Mouse (Mus musculus) R1 (cell line): ENCODE results near the gene Jmjd1c.
A peak's percentile ranks its signal among the peaks of the same experiment; 100 is the strongest.

Experiments used
- DNase-seq: peaks from one replicate; pipeline ENCODE4 v3.0.0-alpha.2; 2018; ENCODE audit warnings: low read depth, low spot score

Gene Jmjd1c

DNA sequence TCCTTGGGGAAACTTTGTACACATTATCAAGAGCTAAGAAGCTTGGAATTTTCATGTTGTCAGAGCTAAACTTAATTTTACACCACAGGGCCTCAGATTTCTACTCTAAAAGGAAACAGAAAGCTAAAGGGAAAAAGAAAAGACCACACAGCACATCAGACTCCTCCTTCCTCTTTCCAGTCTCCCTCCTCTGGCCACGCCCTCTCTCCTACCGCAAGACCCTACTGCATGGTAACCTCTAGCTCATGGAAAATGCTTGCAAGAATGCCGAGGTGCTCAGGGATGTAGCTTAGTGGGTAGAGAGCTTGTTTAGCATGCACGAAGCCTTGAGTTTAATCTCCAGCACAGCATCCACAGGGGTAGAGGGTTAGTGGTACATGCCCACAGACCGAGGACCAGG lies 24.0 kb upstream of the Jmjd1c start:
- peak; percentile 70 for DNase-seq

- DNase-seq = no peak
Measured at GRCm38 (mm10) chr10:67072600-67072999, 23.3 kb upstream of the Jmjd1c start.

GRCm38 (mm10) chr10:67073577-67073976 lies 22.3 kb upstream of the Jmjd1c start:
- no peak for DNase-seq

GRCm38 (mm10) chr10:67075931-67076878 lies 19.7 kb upstream of the Jmjd1c start:
- DNase-seq = peak; percentile 58

DNA sequence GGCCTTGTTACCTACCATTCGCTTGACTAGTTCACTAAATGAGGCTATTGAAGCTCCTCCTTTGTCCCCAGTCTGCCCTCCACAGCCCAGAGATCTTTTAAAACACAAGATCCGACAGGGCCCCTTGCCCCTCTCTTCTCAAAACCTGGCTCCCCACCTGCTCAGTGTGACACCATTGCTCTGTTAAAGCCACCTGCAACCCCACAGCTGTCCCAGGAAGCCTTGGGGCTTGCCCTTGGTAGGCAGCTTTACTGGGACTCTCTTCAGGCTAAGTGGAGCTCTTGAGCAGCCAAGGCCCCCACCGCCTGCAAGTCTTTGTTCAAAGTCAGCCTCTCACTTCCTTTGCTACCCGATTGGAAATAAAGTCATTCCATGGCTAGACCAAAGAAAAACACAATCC lies 16.9 kb upstream of the Jmjd1c start:
- peak; percentile 66 for DNase-seq

DNA sequence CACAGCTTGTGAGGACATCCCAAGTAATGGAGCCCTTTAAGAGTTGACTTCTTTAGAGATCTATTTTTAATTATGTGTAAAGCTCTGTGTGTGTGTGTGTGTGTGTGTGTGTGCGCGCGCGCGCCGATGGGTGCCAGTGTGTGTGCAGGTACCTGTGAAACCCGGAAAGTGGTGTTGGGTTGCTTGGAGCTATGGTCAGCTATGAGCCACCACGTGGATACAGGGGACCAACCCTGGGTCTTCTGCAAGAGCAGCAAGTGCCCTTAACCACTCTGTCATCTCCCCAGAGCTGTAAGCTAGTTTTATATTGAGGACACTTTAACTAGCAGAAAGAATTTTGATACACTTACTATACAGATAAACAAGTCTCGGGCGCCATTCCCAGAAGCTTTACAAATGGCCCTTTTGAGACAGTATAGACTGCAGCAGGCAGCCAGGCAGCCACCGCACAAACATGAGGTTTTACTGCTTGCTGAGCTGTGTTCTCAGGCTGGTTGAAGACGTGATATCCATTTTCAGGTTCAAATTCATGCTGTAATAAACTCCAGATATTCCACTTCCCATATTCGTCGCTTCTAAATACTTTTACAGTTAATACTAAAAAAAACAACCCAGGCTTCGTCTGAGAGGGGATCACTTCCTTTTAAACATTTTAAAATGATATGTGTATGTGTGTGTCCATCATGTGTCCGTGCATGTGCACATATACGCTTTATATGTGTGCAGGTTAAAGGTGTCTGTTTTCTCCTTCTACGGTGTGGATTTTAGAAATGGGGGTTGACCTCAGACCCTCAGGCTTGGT lies 14.5 kb upstream of the Jmjd1c start:
- DNase-seq = no peak

GRCm38 (mm10) chr10:67082531-67082930 lies 13.4 kb upstream of the Jmjd1c start:
- DNase-seq = peak; percentile 81

- peak; percentile 99 for DNase-seq
Measured at GRCm38 (mm10) chr10:67083446-67084166, 12.3 kb upstream of the Jmjd1c start.

DNA sequence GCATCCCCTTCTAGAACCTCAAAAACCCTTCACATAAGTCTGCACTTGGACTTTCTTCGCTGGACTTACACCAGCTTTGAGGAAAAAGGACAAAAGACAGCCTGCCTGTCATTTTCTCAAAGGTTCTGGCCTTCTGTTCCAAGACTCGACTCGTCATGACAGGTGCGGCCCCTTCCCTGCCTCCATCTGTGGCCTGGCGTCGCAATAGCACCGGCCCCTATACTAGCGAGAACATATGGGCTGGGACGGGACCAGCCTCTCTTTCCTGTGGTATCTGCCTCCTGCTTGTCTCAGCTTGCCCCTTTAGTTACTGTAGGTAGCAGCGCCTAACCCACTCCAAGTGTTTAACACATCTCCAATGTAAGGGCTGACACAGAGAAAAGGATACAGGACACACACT lies 10.8 kb upstream of the Jmjd1c start:
- DNase-seq = no peak

DNA sequence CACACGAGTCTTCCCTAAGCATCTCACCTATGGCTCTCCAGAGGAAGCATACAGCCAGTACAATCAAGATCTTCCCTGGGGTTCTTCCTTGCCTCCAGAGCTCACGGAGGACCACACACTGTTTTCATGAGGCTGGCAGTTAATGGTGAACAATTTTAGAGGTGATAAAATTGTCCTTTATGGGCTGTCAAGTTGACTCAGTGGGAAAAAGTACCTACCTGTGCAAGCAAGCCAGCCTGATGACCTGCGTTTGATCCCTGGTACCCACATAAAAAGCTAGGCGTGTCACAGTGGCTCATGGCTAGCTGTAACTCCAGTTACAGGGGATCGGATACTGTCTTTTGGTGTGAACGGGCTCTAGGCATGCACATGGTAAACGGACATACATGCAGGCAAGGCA lies 10.0 kb upstream of the Jmjd1c start:
- no peak for DNase-seq

- no peak for DNase-seq
Measured at GRCm38 (mm10) chr10:67087447-67088226, 8.3 kb upstream of the Jmjd1c start.

DNA sequence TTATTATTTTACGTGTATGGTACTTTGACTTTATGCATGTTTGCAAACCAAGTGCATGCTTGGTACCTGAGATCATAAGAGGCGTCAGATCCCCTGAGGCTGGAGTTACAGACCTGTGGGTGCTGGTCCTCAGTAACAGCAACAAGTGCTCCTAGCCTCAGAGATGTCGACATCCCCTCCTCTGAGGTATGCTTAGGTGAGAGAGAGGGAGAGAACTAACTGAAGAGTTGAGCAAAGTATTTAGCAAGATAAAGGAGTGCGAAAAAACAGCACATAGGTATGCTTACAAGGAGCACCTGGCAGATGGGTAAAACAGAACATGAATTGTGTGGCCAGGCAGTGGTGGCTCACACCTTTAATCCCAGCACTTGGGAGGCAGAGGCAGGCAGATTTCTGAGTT lies 5.3 kb upstream of the Jmjd1c start:
- peak; percentile 67 for DNase-seq

DNA sequence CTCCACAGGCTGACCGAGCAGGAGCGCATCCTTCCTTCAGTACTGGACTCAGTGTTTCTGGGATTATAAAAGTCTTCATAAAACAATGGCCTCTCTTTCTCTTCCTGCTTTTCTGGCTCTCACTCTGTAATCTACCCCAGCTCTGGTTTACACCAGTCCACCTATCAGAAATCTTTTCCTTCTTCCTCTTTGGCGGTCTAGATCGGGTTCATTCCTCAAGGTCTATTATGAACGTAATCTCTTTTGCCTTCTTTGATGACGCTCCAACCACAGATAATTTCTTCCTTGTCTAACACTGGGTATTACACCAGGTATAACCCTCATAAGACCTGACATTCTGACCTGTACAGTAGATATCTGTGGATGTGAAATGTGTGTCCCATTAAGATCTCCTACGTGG lies 1.0 kb upstream of the Jmjd1c start:
- DNase-seq = no peak

- peak; percentile 59 for DNase-seq
Measured at GRCm38 (mm10) chr10:67096621-67097436, 904 bp downstream of the Jmjd1c start, which contains the start of gene Reep3. Reep3 (minus strand) TSS chr10:67096945.

GRCm38 (mm10) chr10:67097437-67098150 lies 1.7 kb downstream of the Jmjd1c start:
- DNase-seq = peak; percentile 60

DNA sequence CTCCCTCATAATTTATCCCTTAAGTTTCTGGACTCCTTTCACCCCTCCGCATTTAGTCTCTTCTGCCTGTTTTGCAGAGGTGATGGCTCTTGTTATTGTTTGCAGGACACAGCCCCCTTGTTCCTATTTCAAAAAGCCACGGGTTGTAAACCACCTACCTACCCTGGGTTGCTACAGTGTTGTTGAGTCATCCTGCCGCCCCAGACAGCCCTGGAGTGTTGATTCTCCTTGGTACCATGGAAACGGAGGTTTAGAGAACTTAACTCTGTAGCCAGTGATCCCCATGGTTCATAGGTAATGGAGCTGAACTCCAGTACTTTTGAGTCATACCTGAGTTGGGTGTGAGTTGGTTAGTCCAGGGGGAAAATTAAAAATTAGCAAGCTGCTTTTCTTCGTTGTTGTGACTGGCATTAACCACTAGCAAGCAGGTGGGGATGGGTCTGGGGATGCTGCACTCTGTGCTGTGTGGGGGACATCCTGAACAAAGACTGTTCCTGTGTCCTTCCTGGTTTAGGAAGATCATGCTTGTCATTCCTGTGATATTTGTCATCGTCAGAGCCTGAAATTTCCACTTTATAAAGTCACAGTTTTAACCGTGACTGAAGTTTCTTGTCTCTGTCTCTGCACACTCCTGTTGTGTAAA lies 2.6 kb downstream of the Jmjd1c start:
- DNase-seq = peak; percentile 88

DNA sequence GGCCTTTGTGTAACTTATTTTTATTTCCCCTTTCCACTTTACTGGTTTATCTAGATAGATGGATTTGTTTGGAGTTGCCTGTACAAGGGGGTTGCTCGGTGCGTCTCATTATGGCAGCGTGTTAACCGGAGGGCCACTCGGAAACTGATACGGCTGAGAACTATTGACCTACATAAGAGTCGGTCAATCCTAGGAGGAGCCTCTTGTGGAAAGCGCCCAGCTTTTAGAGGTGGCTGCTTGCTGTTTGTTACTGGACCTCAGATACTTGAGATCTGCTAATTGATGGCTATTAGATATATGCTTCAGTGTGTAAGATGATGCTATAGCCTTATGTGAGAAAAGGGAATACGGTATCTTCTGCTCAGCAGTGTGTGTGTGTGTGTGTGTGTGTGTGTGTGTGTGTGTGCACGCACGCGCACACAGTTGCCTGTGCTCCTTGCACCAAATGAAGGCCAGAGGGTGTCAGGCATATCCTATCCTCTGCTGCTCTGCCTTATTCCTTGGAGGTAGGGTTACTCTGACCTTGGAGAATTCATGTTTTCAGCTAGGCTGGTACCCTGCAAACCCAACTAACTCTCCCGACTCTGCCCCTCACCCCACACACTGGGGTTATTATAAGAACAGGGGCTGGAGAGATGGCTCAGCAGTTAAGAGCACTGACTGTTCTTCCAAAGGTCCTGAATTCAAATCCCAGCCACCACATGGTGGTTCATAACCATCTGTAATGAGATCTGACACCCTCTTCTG lies 3.4 kb downstream of the Jmjd1c start:
- DNase-seq = peak; percentile 60

- DNase-seq = peak; percentile 100
Measured at GRCm38 (mm10) chr10:67100011-67100661, 4.2 kb downstream of the Jmjd1c start.
